Mouse (Mus musculus) cerebellum, postnatal 4 days (tissue): ENCODE measurements around the gene Mgmt.

Source experiments
- DNase-seq, 2 experiments: peaks; one replicate each; pipeline ENCODE4 v3.0.0; 2022; ENCODE audit warnings: low spot score in 2 of 2, mixed read lengths in 1 of 2

The Mgmt gene

DNA sequence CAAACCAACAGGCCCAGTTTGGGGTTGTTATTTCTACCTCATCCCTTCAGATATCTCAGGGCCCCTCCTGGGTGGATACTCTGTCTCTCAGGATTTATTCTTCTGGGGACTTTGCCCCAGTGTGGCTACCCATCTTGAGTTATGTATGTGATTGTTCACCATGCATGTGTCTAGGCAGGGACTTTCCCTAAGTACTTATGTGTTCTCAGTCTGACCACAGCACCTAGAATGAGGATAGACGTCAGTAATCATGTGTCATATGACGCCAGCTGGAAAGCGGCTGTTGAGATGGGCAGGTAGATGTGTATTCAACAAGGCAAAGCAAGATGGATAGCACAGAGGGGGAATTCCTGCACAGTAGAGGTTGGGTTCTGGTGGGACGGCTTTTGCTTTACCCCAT is 217.7 kb downstream of the Mgmt start:
- DNase-seq: no peak

DNA sequence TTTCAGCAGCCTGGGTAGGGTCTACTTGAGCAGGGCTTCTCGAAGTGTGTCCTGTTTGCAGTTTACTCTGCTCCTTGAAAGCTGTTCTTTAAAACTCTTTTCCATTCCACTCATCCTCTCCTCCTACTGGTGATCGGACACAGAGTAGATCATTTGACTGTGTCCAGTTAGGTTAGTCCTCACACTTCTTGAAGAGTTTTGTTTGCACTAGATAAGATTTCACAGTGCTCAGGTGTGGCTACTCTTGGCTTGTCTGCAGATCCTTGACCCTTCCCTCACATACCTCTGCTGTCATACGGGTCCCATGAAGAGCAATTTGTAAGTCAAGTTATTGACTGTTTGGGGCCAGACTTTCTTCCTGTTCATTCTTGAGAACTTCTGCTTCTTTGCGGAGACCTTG is 221.8 kb downstream of the Mgmt start:
- DNase-seq: no peak

DNA sequence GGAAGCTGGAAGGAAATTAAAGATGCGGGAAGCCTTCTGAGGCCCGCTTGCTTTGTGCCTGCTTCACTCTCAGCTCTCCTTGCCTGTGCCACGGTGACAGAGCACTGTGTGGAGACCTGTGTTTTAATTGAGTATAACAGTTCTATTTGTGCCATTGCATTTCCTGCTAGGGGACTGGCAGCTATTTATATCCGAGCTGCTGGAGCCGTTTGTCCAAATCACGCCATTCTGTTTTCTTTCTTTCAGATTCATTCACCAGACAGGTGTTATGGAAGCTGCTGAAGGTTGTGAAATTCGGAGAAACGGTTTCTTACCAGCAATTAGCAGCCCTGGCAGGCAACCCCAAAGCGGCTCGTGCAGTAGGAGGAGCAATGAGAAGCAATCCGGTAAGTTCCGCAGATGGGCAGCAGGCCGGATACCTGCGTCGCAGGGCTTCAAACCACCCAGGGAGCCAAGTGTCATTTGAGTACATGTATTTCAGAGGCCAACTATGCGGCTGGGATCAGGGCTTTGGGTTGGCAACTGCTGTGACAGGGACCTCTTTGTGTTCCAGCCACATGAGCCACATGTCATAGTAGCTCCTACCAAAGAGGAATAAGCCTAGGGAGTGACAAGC is 226.9 kb downstream of the Mgmt start:
- DNase-seq: no peak

DNA sequence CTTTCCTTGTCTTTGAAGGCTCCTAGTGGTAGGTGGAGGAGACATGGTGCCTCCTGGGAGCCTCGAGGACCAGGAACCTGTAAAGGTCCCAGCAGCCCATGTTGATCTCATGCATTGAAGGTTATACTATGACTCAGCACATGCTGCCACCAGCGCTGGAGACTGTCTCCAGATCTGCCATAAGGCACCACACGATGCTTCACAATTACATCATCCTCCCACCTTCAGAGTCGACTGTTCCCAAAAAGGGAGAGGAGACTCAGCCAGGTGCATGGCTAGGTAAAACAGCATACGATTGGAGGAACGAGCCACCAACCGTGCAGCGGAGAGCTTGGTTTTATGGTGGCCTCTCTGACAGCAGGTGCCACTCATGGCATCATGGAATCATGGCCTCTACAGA is 234.3 kb downstream of the Mgmt start:
- DNase-seq: no peak

DNA sequence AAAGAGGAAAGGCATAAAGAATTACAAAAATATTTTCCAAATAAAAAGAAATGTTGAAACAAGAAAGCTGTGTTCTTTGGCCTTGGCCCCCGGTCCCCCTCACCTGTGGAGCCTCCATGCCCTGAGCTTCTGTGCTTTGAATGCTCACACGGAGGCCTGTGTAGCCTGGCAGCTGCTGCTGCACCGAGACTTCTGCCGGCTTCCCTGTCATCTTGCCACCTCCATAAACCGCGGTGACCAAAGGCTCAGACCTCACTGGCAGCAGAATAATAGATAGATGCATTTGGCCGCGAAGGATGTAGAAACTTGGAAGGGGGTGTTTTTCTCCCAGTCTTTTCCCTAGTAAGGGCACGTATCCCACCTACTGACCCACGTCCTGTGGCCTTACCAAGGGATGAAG is 235.8 kb downstream of the Mgmt start:
- no peak for DNase-seq

DNA sequence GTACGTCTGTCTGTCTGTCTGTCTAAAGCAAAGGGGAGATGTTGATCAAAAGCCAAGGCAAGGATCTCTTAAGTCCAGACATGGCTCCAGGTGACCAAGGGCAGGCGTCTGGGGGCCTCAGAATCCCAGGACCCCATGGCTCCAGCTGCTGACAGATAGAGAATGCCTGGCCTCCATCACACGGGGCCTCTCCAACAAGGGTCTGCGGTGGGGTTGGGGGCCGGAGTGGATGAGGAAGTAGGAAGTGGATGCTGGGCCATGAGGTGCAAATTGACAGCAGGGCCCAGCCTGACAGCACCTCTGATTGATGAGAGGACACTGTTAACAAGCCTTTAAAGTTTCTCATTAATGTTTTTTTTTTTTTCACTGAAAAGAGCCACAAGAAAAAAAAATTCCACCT is 237.5 kb downstream of the Mgmt start:
- no peak for DNase-seq

DNA sequence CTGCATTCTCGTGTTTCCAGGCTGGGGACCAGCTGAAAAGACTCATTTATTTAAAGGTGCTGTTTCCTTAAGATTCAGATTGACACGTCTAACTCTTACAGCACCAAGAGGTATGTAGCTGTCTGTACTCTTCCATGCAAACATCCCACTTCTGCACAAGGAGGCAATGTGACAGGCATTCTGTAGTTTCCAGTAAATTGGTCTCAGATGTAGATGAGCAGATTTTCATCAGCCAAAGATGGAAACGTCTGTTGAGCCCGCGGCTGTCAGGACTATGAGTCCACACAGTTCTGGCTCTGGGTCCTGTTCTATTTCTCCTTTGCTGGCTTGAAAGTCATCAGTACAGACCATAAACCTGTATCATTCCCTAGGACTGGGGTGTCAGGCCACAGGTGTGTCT is 243.7 kb downstream of the Mgmt start:
- no peak for DNase-seq

DNA sequence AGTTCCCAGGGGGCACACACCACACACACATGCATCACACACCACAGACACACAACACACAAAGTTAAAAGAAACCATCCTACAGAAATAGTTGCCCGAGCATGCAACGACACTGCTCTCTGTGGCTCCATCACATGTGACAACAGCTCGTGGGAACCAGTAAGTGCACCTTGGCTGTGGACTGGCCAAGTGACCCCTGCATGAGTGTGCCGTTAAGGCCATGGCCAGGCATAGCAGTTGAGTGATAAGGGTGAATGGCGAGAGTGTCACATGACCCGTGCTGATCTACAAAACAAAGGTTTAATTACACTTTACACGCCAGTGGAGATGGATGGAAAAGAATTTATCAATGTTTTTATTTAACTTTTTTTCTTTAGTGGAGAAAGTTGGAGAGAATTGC is 245.9 kb downstream of the Mgmt start:
- no peak for DNase-seq

DNA sequence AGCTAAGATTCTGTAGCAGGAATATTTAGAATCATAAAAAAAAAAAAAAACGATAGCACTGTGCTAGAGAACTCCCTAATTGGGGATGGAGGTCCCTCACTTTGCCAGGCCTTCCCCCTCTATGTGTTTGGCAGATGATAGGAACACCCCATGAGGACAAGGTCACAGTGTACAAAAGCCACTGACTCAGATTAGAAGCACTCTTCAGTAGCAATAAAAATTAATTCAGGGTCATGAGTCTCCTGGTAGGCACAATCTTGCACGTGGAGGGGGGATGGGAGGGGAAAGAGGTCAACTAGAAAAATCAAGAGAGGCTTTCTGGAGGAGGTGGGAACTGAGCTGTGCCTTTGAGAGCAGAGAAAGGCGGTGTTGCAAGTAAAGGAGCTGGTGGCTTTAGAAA is 247.0 kb downstream of the Mgmt start:
- no peak for DNase-seq

DNA sequence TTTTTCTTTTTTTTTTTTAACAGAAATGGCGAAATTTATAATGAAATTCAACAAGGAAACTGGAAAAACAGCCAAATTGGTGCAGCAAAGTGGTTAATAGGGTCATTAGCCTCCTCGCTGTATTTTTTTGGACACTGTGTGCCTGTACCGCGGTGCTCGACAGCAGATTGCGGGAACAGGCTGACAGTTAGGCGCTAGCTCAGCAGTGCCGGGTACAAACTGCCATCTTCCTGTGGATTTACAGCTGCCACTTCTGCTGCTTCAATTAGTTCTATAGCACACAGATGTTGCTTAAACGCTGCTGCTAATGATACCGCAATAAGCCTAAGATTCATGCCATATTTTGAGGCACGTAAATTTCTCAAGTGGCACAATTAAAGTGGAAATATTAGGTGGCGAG is 252.7 kb downstream of the Mgmt start:
- peak in 1 of 2 experiments; percentile 40 for DNase-seq

DNA sequence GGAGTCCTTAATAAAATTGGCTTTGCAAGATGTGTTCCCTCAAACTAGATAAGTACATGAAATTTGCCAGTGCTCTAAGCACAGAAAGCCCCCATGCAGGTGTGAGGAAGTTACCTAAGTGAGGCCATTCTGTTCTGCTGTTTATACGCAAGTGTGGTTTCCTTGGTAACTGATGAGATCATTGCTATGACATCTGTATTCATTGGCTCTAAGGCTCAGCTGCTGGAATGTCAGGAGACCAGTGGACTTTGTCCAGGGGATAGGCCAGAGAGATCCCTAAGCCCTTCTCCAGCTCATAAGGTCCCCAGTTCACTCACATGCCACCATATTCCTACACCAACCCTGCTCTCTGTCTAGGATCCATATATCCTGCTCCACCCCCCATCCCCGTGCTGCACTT is 257.4 kb downstream of the Mgmt start:
- no peak for DNase-seq

DNA sequence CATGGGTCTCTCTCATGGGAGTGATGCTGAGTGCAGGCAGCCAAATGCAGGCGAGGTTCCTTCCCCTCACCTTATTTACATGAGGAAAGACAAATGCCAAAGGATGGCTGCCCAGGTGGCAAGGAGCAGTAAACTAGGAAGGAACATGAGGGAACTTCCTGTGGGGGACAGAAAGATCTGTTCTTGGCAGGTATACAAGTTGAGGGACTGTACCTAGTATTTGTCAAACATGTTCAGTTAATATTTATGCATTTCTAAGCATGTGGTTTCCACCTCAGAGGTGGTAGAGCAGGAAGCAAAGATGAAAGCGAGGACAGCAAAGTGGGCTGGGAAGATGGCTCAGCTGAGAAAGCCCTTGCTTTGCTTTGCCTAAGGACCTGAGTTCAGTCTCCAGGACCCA is 260.2 kb downstream of the Mgmt start:
- DNase-seq: no peak

DNA sequence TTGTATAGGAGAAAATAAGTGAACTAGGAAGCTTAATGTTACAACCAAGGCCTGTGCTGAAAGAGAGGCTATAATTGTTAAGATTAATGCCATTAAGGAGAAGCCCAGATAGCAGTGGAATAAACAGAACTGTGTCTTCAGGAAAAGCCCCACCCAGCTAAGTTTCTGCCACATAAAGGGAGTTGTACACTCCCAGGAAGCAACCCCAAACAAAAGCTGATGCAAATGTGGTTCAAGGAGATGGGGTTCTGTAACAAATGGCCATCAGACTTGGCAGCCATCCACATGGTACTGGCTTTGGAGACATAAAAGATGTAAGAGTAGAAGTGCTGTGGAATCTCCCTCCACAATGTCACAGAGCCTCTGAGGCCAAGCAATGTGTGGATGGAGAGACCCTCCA is 264.7 kb downstream of the Mgmt start:
- no peak for DNase-seq

DNA sequence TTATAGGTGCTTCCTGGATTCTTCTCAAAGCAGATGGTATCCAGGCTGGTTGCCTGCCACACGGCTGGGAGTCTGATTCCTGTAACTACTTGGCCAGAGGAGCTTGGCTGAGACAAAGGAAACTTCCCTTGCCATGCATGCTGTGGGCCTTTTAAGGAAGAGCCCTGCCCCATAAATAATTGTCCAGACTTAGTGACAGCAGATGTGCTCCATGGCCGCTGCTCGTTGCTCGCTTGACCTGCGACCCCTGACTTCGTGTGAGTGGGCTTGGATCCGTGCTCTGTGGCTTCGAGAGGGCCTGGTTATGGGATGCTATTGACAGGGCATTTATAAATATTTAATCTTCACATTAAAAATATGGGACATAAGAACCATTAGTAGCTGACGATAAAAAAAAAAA is 277.9 kb downstream of the Mgmt start:
- DNase-seq: no peak
